Mouse (Mus musculus) megakaryocyte, adult 5-6 weeks (primary cell): ENCODE measurements around the gene Cbl. TPM values are rescaled to one million over a fixed set of nuclear protein-coding genes. Genes with fewer than 3 reads are reported as not detected.
A peak's percentile ranks its signal among the peaks of the same experiment; 100 is the strongest.

Source experiments
- ATAC-seq: 2 replicates; pipeline ENCODE4 v1.8.0; 2016; ENCODE audit warnings: mild to moderate bottlenecking, inconsistent platforms; ENCODE audit not compliant: poor library complexity, severe bottlenecking
- total RNA-seq, 2 experiments: library from RNA; stranded (forward) in 1 of 2; stranded (reverse) in 1 of 2; fragments of 153-499, 151-499 nt in 1 of 2; fragments of 221-1000, 200-1000 nt in 1 of 2; gene quantifications; 2 replicates each; pipeline versions ENCODE4 v1.2.3 to v1.2.4; 2015 to 2017

The Cbl gene
- total RNA-seq, 2 experiments from 2014 or later = 45.3 to 180 TPM

- peak; percentile 87 for ATAC-seq
Observed at GRCm38 (mm10) chr9:44191166-44191565, 42.7 kb downstream of the Cbl start.

GRCm38 (mm10) chr9:44188223-44188622 is 45.6 kb downstream of the Cbl start:
- no peak for ATAC-seq

GRCm38 (mm10) chr9:44182260-44182659 is 51.6 kb downstream of the Cbl start:
- peak; percentile 57; the same call in 1 of the 2 replicates for ATAC-seq

- ATAC-seq = no peak
Observed at GRCm38 (mm10) chr9:44181537-44181936, 52.3 kb downstream of the Cbl start.

GRCm38 (mm10) chr9:44178811-44179210 is 55.0 kb downstream of the Cbl start:
- no peak for ATAC-seq

- ATAC-seq = no peak
Observed at GRCm38 (mm10) chr9:44178389-44178788, 55.5 kb downstream of the Cbl start.

GRCm38 (mm10) chr9:44177405-44177804 is 56.4 kb downstream of the Cbl start:
- no peak for ATAC-seq

- no peak for ATAC-seq
Observed at GRCm38 (mm10) chr9:44175957-44176356, 57.9 kb downstream of the Cbl start.

GRCm38 (mm10) chr9:44175556-44175955 is 58.3 kb downstream of the Cbl start:
- no peak; the same call in 1 of the 2 replicates for ATAC-seq

- ATAC-seq = no peak
Observed at GRCm38 (mm10) chr9:44170691-44171151, 63.1 kb downstream of the Cbl start.

GRCm38 (mm10) chr9:44168931-44169330 is 64.9 kb downstream of the Cbl start:
- no peak for ATAC-seq

- no peak for ATAC-seq
Observed at GRCm38 (mm10) chr9:44159886-44160285, 74.0 kb downstream of the Cbl start.

- ATAC-seq = 0 out of 2 replicates have a peak, but pooled peaks have one; percentile 45
Observed at GRCm38 (mm10) chr9:44147290-44147689, 86.6 kb downstream of the Cbl start.

- no peak for ATAC-seq
Observed at GRCm38 (mm10) chr9:44144718-44145060, 89.2 kb downstream of the Cbl start.

- no peak for ATAC-seq
Observed at GRCm38 (mm10) chr9:44144023-44144717, 89.7 kb downstream of the Cbl start.

GRCm38 (mm10) chr9:44143421-44143820 is 90.4 kb downstream of the Cbl start:
- ATAC-seq = no peak

- ATAC-seq = no peak
Observed at GRCm38 (mm10) chr9:44141951-44142350, 91.9 kb downstream of the Cbl start.

- no peak for ATAC-seq
Observed at GRCm38 (mm10) chr9:44137846-44138245, 96.0 kb downstream of the Cbl start.

- ATAC-seq = no peak
Observed at GRCm38 (mm10) chr9:44135731-44136411, 98.0 kb downstream of the Cbl start.

GRCm38 (mm10) chr9:44134851-44135730 is 98.8 kb downstream of the Cbl start:
- ATAC-seq = peak; percentile 36; the same call in 1 of the 2 replicates
